Mouse (Mus musculus): ENCODE measurements at regions not wholly inside any gene's neighbourhood (a gene's known extent, or its start where the extent isn't known, plus 50 kb on each side); places are given as distances from the start of the nearest gene placed in this dataset.

GRCm38 (mm10) chr9:47973130-47973529, 188.7 kb upstream of the Nxpe4 start:
- Histone ChIP-seq H3K4me2 (ENCODE audit: low read depth, low read length) (no peak overlapping the region), H3K36me3 (ENCODE audit: insufficient read depth, low read length) (no peaks in the 10 kb centered on the region), H3K9me3 (ENCODE audit: low read length) (no peaks in the 10 kb centered on the region), H3K27ac (no peak overlapping the region; the same call in 1 of the 2 replicates), H3K27me3 (ENCODE audit: insufficient read depth, low read length) (no peaks in the 10 kb centered on the region), H3K4me3 (ENCODE audit: low read length) (no peak overlapping the region), H3K9ac (replicated peaks; ENCODE audit: low read length) (no peak overlapping the region), H3K4me1 (ENCODE audit: insufficient read depth, low read length) (no peaks in the 10 kb centered on the region)
- no peak for ATAC-seq
- 37% methylated on average over 12 of the region's 12 CpGs for WGBS
- peak; percentile 58 for DNase-seq (ENCODE audit: low spot score)
- TF ChIP-seq CTCF (IDR thresholded peaks at IDR 0.05; ENCODE audit: low read depth), result no peak

GRCm38 (mm10) chr9:47985356-47986111, 176.3 kb upstream of the Nxpe4 start:
- Histone ChIP-seq H3K27ac (no peak overlapping the region), H3K27me3 (ENCODE audit: insufficient read depth, low read length) (no peaks in the 10 kb centered on the region), H3K4me1 (ENCODE audit: insufficient read depth, low read length) (no peaks in the 10 kb centered on the region), H3K4me3 (ENCODE audit: low read length) (no peak overlapping the region), H3K9me3 (ENCODE audit: low read length) (no peaks in the 10 kb centered on the region), H3K9ac (replicated peaks; ENCODE audit: low read length) (no peak overlapping the region), H3K36me3 (ENCODE audit: insufficient read depth, low read length) (no peaks in the 10 kb centered on the region), H3K4me2 (ENCODE audit: low read depth, low read length) (no peak overlapping the region)
- DNase-seq (ENCODE audit: low spot score) (peak; percentile 65), ATAC-seq (peak; percentile 95)
- WGBS, result 36% methylated on average over 11 of the region's 11 CpGs
- no peak for TF ChIP-seq CTCF (IDR thresholded peaks at IDR 0.05; ENCODE audit: low read depth)

- Histone ChIP-seq H3K36me3 (ENCODE audit: insufficient read depth, low read length) (no peaks in the 10 kb centered on the region), H3K27ac (no peak overlapping the region), H3K4me1 (ENCODE audit: insufficient read depth, low read length) (no peaks in the 10 kb centered on the region), H3K9ac (replicated peaks; ENCODE audit: low read length) (no peak overlapping the region), H3K4me2 (ENCODE audit: low read depth, low read length) (no peak overlapping the region), H3K9me3 (ENCODE audit: low read length) (no peaks in the 10 kb centered on the region), H3K4me3 (ENCODE audit: low read length) (no peak overlapping the region), H3K27me3 (ENCODE audit: insufficient read depth, low read length) (no peaks in the 10 kb centered on the region)
- ATAC-seq, result no peak
- no peak for TF ChIP-seq CTCF (IDR thresholded peaks at IDR 0.05; ENCODE audit: low read depth)
- DNase-seq (ENCODE audit: low spot score), result peak; percentile 19
- 67% methylated on average over 4 of the region's 4 CpGs for WGBS
These were observed 174.6 kb upstream of the Nxpe4 start for GRCm38 (mm10) chr9:47987266-47987665.

- Histone ChIP-seq H3K27ac (no peak overlapping the region), H3K4me3 (ENCODE audit: low read length) (no peak overlapping the region), H3K36me3 (ENCODE audit: insufficient read depth, low read length) (no peaks in the 10 kb centered on the region), H3K4me1 (ENCODE audit: insufficient read depth, low read length) (no peaks in the 10 kb centered on the region), H3K27me3 (ENCODE audit: insufficient read depth, low read length) (no peaks in the 10 kb centered on the region), H3K9me3 (ENCODE audit: low read length) (no peaks in the 10 kb centered on the region), H3K4me2 (ENCODE audit: low read depth, low read length) (no peak overlapping the region), H3K9ac (replicated peaks; ENCODE audit: low read length) (no peak overlapping the region)
- WGBS, result 48% methylated on average over 4 of the region's 4 CpGs
- TF ChIP-seq CTCF (IDR thresholded peaks at IDR 0.05; ENCODE audit: low read depth), result no peak
- ATAC-seq (no peak), DNase-seq (ENCODE audit: low spot score) (no peak)
These were observed 167.2 kb upstream of the Nxpe4 start for GRCm38 (mm10) chr9:47994671-47995070.

GRCm38 (mm10) chr9:47999632-48000031, 162.2 kb upstream of the Nxpe4 start:
- Histone ChIP-seq H3K9ac (replicated peaks; ENCODE audit: low read length) (no peak overlapping the region), H3K4me1 (ENCODE audit: insufficient read depth, low read length) (no peaks in the 10 kb centered on the region), H3K27ac (no peak overlapping the region), H3K27me3 (ENCODE audit: insufficient read depth, low read length) (no peaks in the 10 kb centered on the region), H3K4me2 (ENCODE audit: low read depth, low read length) (no peak overlapping the region), H3K4me3 (ENCODE audit: low read length) (no peak overlapping the region), H3K36me3 (ENCODE audit: insufficient read depth, low read length) (no peaks in the 10 kb centered on the region), H3K9me3 (ENCODE audit: low read length) (no peaks in the 10 kb centered on the region)
- WGBS, result 82% methylated on average over 12 of the region's 12 CpGs
- no peak for DNase-seq (ENCODE audit: low spot score)
- no peak for ATAC-seq
- no peak for TF ChIP-seq CTCF (IDR thresholded peaks at IDR 0.05; ENCODE audit: low read depth)

- TF ChIP-seq CTCF (IDR thresholded peaks at IDR 0.05; ENCODE audit: low read depth), result no peak
- 90% methylated on average over 3 of the region's 3 CpGs for WGBS
- ATAC-seq, result no peak
These were observed 132.8 kb upstream of the Nxpe4 start for GRCm38 (mm10) chr9:48029021-48029420.

GRCm38 (mm10) chr9:48030839-48031238, 131.0 kb upstream of the Nxpe4 start:
- WGBS, result 87% methylated on average over 3 of the region's 3 CpGs
- H3K9ac ChIP-seq (replicated peaks; ENCODE audit: low read length), result no peak overlapping the region
- H3K4me3 ChIP-seq (ENCODE audit: low read length), result no peak overlapping the region
- H3K4me2 ChIP-seq (ENCODE audit: low read depth, low read length), result no peak overlapping the region
- no peak for TF ChIP-seq CTCF (IDR thresholded peaks at IDR 0.05; ENCODE audit: low read depth)
- H3K36me3 ChIP-seq (ENCODE audit: insufficient read depth, low read length), result no peaks in the 10 kb centered on the region
- DNase-seq (ENCODE audit: low spot score), result no peak
- no peaks in the 10 kb centered on the region for H3K27me3 ChIP-seq (ENCODE audit: insufficient read depth, low read length)
- H3K9me3 ChIP-seq (ENCODE audit: low read length), result no peaks in the 10 kb centered on the region
- H3K4me1 ChIP-seq (ENCODE audit: insufficient read depth, low read length), result no peaks in the 10 kb centered on the region
- H3K27ac ChIP-seq, result no peak overlapping the region
- no peak for ATAC-seq

More at GRCm38 (mm10) chr9:48029021-48029420, 132.8 kb upstream of the Nxpe4 start:
- Histone ChIP-seq H3K4me1 (ENCODE audit: insufficient read depth, low read length) (no peaks in the 10 kb centered on the region), H3K27ac (no peak overlapping the region), H3K27me3 (ENCODE audit: insufficient read depth, low read length) (no peaks in the 10 kb centered on the region), H3K36me3 (ENCODE audit: insufficient read depth, low read length) (no peaks in the 10 kb centered on the region), H3K4me3 (ENCODE audit: low read length) (no peak overlapping the region), H3K4me2 (ENCODE audit: low read depth, low read length) (no peak overlapping the region), H3K9ac (replicated peaks; ENCODE audit: low read length) (no peak overlapping the region), H3K9me3 (ENCODE audit: low read length) (no peaks in the 10 kb centered on the region)
- no peak for DNase-seq (ENCODE audit: low spot score)

All from hindbrain, postnatal 0 days (tissue).